Mouse (Mus musculus) left cerebral cortex, postnatal 4 days (tissue): ENCODE measurements around the gene Mmp14. TPM values are rescaled to one million over a fixed set of nuclear protein-coding genes. Genes with fewer than 3 reads are reported as not detected.

Experiments used
- DNase-seq: peaks from one replicate; pipeline ENCODE4 v3.0.0-alpha.2; 2022
- intact Hi-C: fragments of 180-260 bp; cut with DNase I; formaldehyde crosslinking; loops from one replicate; pipeline ENCODE4 v1.15.1; 2025
- total RNA-seq, 2 experiments: library from RNA; stranded (reverse); gene quantifications; 2 replicates each; pipeline ENCODE4 v1.2.3; 2021

The Mmp14 gene
- total RNA-seq, 2 experiments from 2014 or later, result 44.0 to 47.9 TPM

DNA sequence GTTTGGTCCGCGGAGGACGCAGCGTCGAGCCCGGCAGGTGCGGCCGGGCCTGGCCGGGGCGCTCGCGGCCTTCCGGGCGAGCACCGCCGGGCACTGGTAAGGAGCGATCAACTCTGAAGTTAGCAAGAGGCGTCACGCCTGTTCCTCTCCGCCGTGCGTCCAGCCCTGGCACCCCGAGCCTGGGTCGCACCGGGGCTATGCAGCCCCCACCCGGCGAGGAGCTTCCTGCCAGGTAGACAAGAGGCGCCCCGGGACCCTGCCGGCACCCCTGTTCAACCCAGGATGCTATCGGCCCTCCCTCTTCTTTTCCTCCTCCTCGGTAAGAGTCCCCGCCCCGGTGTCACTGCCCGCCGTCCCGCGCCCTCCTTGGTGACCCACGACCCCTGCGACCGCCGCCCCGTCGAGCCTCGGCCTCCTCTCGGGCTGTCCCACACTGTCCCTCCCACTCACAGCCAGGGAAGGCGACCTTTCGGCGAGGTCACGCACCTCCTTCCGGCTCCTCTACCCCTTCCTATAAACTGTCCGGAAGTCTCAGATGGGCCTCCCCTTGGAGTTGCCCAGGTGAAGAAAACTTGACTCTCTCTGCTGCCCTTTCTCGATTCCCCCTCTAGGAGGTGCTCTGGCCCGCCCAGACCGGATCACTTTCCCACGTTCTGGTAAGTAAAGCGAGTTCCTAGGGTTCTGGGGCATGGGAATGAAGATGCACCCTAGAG, 33.0 kb downstream of the Mmp14 start:
- intact Hi-C loops, result no loop called here
- peak; percentile 59 for DNase-seq

DNA sequence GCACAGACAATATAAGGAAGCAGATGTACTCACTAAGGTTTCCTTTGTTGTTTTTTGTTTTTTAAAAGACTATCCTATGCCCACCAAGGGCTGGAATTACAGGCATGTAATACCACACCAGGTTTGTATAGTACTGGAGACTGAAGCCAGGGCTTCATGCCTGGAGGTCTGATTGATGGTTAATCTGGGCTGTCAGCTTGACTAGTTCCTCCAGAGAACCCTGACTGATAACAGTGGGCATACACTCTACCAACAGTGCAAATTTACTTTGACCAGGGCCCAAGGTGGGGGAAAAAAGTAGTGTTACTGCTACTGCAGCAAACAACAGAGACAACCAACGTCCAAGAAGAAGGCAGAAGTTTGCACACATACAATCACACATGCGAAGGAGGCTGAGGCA, 40.1 kb downstream of the Mmp14 start:
- no peak for DNase-seq
- intact Hi-C loops, result no loop called here

DNA sequence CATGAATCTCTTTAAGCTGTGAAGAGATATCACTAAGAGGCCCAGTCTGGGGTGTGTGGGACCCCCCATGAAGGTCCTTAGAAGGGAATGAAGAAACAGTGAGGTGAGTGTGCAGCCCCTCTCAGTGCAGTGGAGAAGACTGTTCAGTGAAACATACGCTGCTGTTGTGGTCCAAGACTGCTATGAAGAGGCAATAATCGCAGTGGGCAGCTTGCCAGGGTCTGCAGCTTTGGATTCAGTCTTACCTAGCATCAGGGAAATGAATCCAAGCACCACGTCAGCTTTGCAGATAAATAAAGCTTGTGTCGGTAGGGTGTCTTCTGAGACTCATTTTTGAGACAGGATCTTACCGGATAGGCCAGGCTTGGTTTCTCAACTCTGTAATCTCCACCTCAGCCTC, 41.3 kb downstream of the Mmp14 start:
- peak; percentile 79 for DNase-seq
- intact Hi-C loops, result no loop called here

DNA sequence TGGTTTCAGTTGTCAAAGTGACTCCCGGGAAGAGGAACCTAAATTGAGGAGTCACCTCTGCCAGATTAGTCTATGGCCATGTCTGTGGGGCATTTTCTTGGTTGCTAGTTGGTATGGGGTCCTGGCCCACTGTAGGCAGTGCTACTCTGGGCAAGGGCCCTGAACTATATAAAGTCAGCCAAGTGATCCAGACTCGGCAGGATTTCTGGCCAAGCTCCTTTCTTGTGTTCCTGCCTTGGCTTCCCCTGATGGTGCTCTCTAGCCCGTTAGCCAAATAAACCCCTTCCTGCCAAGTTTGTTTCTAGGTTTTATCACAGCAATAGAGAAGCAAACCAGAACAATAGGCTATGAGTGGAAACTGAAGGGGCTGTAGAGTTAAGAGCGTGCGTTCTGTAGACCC, 43.3 kb downstream of the Mmp14 start:
- intact Hi-C loops, result no loop called here
- DNase-seq, result no peak

DNA sequence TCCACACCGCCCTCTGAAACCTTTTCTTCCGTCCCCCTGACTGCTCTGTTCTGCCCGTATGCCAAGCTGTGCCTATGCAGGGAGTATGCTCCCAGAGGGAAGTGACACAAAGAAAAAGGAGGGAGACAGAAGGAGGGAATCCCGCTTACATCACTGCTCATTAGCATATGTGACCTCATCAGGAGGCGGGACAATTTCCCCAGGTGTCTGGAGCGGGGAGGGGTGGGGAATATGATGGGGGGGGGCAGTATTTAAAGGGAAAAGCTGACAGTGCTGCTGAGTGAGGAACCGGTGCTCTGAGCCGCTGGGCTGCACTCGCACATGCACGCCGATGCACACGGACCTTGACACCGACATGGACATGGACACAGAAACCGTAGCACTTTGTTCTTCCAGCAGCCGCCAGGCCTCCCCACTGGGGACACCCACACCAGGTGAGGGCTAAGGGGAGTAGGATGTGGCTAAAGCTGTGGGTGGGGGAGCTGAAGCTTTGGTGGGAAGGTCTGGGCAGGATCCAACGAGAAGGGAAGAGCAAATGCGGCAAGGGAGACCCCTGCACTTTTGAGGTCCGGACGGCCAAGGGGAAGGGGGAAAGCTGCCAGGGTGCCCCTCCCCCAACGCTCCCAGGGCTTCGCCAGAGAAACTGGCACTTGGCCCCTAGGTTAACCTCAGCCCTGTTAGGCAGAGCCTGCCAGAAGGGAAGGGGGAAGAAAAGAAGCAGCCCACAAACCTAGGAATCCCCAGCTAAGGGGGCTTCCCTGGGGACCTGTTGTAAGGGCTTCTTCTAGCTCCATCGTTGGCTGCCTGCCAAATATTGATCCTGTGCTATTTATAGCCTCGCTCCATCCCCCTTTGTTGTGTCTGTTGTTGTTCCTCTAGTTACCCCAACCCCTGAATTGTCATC, 44.8 kb downstream of the Mmp14 start, which contains the start of gene Rem2:
Rem2 (plus strand) TSS at position 160 of the 904 bp plus-strand sequence.
- DNase-seq, result peak; percentile 63
- intact Hi-C loops, result no loop called here

DNA sequence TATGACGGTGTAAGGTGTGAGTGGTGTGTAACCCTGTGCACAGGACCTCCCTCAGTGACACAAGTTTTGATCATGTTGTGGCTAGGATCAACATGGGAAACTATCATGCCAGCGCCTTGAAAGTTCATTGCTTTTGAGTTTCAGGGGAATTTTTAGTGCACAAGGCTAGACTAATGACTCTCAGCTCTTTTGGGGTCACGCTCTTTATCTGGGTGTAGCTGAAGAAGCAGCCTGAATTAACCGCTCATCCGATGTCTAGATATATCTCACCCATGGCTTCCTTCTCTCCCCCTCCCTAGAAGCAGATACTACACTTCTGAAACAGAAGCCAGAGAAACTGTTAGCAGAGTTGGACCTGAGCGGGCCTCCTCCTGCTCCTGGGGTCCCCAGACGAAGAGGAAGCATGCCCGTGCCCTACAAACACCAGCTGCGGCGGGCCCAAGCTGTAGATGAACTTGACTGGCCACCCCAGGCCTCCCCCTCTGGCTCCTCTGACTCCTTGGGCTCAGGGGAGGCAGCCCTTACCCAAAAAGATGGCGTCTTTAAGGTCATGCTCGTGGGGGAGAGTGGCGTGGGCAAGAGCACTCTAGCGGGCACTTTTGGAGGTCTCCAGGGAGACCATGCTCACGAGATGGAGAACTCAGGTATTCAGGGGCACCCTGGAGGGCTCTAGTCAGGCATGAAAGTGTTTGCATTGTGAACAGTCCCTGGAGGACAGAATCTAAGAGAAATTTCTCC, 45.9 kb downstream of the Mmp14 start:
- no peak for DNase-seq
- intact Hi-C loops, result no loop called here

DNA sequence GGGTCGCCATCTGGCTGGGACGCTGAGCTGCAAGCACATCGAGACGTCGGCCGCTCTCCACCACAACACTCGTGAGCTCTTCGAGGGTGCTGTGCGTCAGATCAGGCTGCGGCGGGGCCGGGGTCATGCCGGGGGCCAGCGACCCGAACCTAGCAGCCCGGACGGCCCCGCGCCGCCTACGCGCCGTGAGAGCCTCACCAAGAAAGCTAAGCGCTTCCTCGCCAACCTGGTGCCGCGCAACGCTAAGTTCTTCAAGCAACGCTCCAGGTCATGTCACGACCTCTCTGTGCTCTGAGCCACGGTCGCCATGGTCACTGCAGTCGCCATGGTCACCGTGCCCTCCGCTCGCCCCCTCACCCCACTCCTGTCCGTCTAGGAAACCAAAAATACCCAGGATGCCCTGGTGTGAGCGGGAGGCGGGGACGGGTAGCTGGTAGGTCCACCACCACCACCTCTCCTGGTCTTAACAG, 48.1 kb downstream of the Mmp14 start:
- intact Hi-C loops, result no loop called here
- DNase-seq, result peak; percentile 33

DNA sequence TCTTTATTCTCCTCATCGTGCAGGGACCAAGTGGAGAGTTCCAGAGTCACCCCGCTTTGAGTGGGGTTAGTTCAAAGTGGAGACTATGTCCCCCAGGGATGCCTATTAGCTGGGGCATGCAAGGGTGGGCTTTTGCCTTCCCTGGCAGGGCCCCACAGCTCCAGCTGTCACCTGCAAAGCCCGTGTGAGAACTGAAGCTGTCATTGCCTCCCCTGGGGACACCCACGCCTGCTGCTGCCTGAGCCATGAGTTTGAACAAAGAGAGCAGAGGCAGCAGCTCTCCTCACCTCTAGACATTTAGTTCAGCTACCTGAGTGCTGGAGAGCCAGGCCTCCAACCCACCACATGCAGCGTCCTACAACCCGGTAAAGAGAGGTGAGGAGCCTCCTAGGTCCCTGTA, 49.3 kb downstream of the Mmp14 start:
- DNase-seq, result peak; percentile 25
- intact Hi-C loops, result no loop called here

DNA sequence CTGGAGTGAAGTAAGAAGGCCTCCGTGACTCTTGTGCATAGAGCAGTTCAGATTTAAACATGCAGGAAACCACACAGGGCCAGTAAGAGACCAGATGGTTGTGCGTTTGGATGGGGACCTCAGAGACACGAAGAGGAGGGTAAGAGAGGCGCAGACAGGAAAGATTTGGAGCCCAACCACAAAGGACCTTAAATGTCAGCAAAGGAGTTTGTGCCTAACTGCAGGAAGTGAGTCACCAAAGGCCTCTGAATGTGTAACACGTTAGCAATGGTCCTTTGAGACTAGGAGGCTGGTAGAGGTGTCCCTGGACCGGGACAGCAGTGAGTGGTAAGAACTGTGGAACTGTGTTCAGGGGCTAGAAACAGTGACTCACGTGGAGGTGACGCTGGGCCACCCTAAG, 50.0 kb downstream of the Mmp14 start:
- intact Hi-C loops, result no loop called here
- DNase-seq, result no peak

DNA sequence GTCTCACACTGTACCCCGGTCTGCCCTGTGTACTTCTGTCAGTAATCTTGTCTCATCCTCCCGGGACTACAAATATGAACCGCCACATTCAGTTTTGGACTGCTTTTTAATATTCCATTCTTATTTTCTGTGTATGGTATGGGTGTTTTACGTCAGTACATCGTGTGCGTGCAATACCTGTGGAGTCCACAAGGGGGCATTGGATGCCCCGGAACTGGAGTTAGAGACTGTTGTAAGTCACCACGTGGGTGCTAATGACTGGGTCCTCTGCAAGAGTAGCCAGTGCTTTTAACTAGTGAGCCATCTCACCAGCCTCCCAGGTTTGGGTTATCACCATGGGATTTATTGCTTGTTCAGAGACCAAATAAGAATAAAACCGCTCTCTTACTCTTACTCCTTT, 51.1 kb downstream of the Mmp14 start:
- intact Hi-C loops, result no loop called here
- peak; percentile 49 for DNase-seq

DNA sequence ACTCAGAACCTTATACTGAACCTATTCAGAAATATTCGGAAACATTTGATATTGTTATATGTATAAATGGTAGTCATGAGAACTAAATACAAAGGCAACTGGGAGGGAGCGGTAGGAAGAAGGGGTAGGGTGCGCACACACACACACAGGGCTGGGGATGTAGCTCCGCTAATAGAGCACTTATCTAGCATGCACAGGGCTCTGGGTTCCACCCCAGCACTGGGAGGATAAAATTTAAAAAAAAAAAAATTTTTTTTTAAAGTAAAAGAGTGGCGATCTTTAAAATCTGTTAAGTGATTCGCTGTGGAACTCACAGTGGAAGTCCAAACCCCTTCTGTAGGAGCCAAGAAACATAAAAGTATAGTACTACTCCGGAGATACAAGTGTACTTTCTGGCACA, 54.5 kb downstream of the Mmp14 start:
- intact Hi-C loops, result no loop called here
- no peak for DNase-seq

DNA sequence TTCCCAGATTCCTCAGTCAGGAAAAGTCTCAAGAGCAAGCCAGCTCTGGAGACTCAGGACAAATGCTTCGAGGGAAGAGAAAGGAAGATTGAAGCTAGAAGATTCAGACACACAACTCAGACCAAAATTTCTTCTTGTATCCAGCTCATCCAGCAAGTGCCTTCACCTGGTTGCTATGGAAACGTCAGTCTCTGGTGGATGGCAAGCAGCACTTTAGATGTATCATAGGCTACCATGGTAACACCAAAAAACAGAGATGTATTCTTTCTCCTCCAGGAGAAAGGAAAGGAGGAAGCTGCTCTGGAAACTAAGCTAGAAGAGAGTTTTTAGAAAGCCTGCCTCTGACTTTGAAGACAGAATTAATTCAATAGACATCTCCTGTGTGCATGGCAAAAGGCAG, 56.3 kb downstream of the Mmp14 start:
- no peak for DNase-seq
- intact Hi-C loops, result no loop called here

DNA sequence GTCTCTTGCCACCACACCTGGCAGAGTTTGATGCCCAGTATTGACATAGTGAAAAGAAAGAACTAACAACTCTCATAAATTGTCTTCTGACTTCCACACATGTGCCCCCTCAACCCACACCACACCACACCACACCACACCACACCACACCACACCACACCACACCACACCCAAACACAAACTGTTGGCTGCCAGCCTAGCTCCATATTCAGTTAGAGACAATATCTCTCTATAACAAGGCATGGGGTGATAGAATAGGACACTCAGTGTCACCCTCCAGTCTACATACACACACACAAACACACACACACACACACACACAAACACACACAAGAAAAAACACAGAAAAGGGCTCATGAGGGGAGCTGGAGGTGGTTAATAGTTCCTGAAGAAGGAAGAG, 56.9 kb downstream of the Mmp14 start:
- intact Hi-C loops, result no loop called here
- no peak for DNase-seq

DNA sequence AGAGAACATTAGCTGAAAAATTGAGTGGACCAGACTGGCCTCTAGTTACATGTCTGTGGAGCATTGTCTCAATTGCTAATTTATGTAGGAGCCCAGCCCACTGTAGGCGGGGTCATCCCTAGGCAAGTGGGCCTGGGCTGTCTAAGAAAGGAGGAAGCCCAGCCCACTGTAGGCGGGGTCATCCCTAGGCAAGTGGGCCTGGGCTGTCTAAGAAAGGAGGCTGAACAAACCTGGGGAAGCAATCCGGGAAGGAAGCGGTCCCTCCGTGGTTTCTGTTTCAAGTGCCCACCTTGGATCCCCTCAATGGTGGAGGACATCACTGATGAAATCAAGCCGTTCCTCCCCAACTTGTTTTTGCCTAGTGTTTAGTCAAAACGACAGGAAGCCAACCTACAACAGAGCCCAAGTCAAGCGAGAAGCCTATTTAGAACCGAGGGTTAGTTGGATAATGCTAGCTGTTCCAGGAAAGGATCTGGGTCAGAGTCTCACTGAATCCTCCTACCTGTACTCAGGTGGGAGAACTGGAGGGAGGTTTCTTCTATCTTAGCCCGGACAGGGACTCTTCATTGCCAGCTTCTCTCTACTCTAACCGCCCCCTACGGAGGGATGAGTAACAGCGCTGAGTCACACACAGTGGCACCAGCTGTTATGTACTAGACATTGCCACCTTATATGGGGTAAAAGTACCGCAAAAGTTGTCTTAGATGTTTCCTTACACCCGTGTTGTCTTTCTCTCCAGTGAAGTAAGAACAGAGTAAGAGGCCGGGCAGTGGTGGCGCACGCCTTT, 61.1 kb downstream of the Mmp14 start:
- intact Hi-C loops, result no loop called here

DNA sequence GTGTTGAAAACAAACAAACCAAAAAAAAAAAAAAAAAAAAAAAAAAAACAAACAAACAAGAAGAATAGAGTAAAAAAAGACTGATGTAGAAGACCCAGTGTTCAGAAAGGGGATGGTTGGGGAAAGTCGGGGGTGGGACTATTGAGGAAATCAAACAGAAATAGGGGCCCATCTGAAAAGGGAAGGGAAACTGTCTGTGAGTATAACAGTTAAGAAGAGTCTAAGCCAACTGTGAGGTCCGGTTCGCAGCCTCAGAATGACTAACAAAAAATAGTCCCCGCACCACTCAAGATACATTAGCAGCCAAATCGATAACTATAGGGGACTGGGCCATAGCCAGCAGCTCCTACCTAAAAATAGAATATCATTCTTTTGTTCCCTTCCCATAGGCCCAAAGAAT, 61.8 kb downstream of the Mmp14 start:
- no peak for DNase-seq
- intact Hi-C loops, result no loop called here

More for the DNA sequence above, 61.1 kb downstream of the Mmp14 start:
- no peak for DNase-seq

DNA sequence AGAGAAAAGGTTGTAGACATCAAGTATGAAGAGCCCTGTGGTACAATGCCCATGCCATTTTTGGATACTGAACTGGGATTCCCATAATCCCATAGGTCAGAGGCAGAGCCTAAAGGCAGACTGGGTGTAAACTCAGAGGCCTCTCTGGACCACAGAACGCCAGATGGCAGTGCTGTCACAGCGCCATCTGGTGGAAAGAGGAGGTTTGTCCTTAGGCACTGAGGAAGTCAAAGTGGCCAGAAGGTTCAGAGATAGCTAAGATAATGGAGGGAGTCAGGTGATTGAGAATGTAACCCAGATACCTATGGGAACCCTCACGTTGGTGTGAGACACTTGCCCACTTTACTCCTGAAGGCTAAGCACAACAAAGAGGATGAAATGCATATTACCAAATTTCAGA, 62.8 kb downstream of the Mmp14 start:
- intact Hi-C loops, result no loop called here
- DNase-seq, result peak; percentile 68
